Mouse (Mus musculus): ENCODE data around the gene Lgals2.
A peak's percentile ranks its signal among the peaks of the same experiment; 100 is the strongest.

Lgals2 gene

GRCm38 (mm10) chr15:78843581-78844469 is 11.5 kb downstream of the Lgals2 start:
- DNase-seq (ENCODE audit: low spot score in 2 of 2) = no peak

GRCm38 (mm10) chr15:78842371-78843163 is 12.8 kb downstream of the Lgals2 start, which contains the start of gene Cdc42ep1:
Gene Cdc42ep1 (plus strand): TSS chr15:78842624.
- DNase-seq (ENCODE audit: low spot score in 2 of 2) = no peak

- no peak for DNase-seq (ENCODE audit: low spot score in 2 of 2)
Measured at GRCm38 (mm10) chr15:78841161-78841790, 14.1 kb downstream of the Lgals2 start.

GRCm38 (mm10) chr15:78840751-78841150 is 14.6 kb downstream of the Lgals2 start:
- DNase-seq (ENCODE audit: low spot score in 2 of 2) = no peak

- DNase-seq (ENCODE audit: low spot score in 2 of 2) = no peak
Measured at GRCm38 (mm10) chr15:78840241-78840640, 15.1 kb downstream of the Lgals2 start.

- no peak for DNase-seq (ENCODE audit: low spot score in 2 of 2)
Measured at GRCm38 (mm10) chr15:78839744-78840143, 15.6 kb downstream of the Lgals2 start.

GRCm38 (mm10) chr15:78836086-78836621 is 19.2 kb downstream of the Lgals2 start:
- DNase-seq (ENCODE audit: low spot score in 2 of 2) = no peak

- no peak for DNase-seq (ENCODE audit: low spot score in 2 of 2)
Measured at GRCm38 (mm10) chr15:78835200-78836085, 19.9 kb downstream of the Lgals2 start.

- no peak for DNase-seq (ENCODE audit: low spot score in 2 of 2)
Measured at GRCm38 (mm10) chr15:78834233-78835005, 20.9 kb downstream of the Lgals2 start.

GRCm38 (mm10) chr15:78833582-78833981 is 21.7 kb downstream of the Lgals2 start:
- no peak for DNase-seq (ENCODE audit: low spot score in 2 of 2)

- no peak for DNase-seq (ENCODE audit: low spot score in 2 of 2)
Measured at GRCm38 (mm10) chr15:78832701-78833123, 22.6 kb downstream of the Lgals2 start.

- no peak for DNase-seq (ENCODE audit: low spot score in 2 of 2)
Measured at GRCm38 (mm10) chr15:78831720-78832657, 23.3 kb downstream of the Lgals2 start.

GRCm38 (mm10) chr15:78830742-78831719 is 24.3 kb downstream of the Lgals2 start:
- no peak for DNase-seq (ENCODE audit: low spot score in 2 of 2)

- no peak for DNase-seq (ENCODE audit: low spot score in 2 of 2)
Measured at GRCm38 (mm10) chr15:78829636-78830035, 25.7 kb downstream of the Lgals2 start.

GRCm38 (mm10) chr15:78828315-78828714 is 27.0 kb downstream of the Lgals2 start:
- DNase-seq (ENCODE audit: low spot score in 2 of 2) = no peak

- peak in 1 of 2 experiments; percentile 48 for DNase-seq (ENCODE audit: low spot score in 2 of 2)
Measured at GRCm38 (mm10) chr15:78826213-78827204, 28.8 kb downstream of the Lgals2 start.

- no peak for DNase-seq (ENCODE audit: low spot score in 2 of 2)
Measured at GRCm38 (mm10) chr15:78816074-78816391, 39.3 kb downstream of the Lgals2 start.

Measured in spleen, postnatal 14 days (tissue).